ENCODE assay signal across 22 mouse cellular contexts in the genomic region with DNA sequence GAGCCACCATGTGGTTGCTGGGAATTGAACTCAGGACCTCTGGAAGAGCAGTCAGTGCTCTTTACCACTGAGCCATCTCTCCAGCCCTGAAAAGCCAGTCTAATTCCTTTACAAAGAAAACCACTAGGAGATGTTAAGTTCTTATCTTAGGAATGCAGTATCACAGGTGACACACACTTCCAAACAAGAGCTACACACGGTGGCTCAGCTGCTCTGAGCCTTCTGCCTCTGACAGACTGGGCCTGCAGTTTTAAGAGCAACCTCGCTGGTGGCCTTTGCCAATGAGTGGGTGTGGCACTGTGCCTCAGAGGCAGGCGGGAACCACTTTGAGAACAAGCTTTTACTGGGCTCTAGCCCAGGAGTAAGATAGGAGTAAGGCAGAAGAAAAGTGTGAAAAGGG. TPM values are rescaled to one million over a fixed set of nuclear protein-coding genes. Genes with fewer than 3 reads are reported as not detected.
A peak's percentile ranks its signal among the peaks of the same experiment; 100 is the strongest.
DNase-seq lines count a peak whose midpoint lies in the region; TF ChIP-seq lines count a peak whose summit lies in the region.
"Had no signal": no experiment of that assay in that cellular context is flagged by ENCODE, and none has a peak within 500 bp of the region (broad histone marks: within the 10 kb centered on the region; RNA-seq: fewer than 3 reads in every experiment).

No protein-coding gene starts in this region.

- H3K79me2 ChIP-seq in myocyte (ENCODE audit: control insufficient read depth, insufficient read depth) = no peaks in the 10 kb centered on the region

- intact Hi-C loops in gastrocnemius, postnatal 14 days (cut with DNase I; ENCODE audit: low total_unique reads) = no loop called here

- no peak overlapping the region for H3ac ChIP-seq in myocyte (ENCODE audit: control insufficient read depth, insufficient read length)

- no peak for TF ChIP-seq POLR2A in myocyte (IDR thresholded peaks at IDR 0.05; ENCODE audit: insufficient read length, low read depth)

- DNase-seq in heart, postnatal 4 days = peak; percentile 21
- no peak for DNase-seq in heart, adult 18-20 months
- peak; percentile 18 for DNase-seq in lung, postnatal 36 days
- DNase-seq in lung, postnatal 14 days = no peak
- peak; percentile 43 for DNase-seq in adipocyte (ENCODE audit: low spot score)
- DNase-seq in gastrocnemius, postnatal 14 days = no peak
- DNase-seq: adrenal gland, postnatal 14 days; cerebellum, adult 11-12 months; cerebellum, adult 9-10 months; cerebellum, postnatal 25 days; gastrocnemius, postnatal 10 days had no signal

- H3K4me3 ChIP-seq in myocyte = no peak overlapping the region
- H3K4me3 ChIP-seq: embryonic facial prominence, embryonic 13.5 days; forebrain, embryonic 10.5 days; heart, embryonic 13.5 days; intestine, embryonic 15.5 days had no signal

- H3K36me3 ChIP-seq in myocyte (ENCODE audit: control insufficient read depth, insufficient read depth) = no peaks in the 10 kb centered on the region
- H3K36me3 ChIP-seq: embryonic facial prominence, embryonic 13.5 days; forebrain, embryonic 10.5 days; heart, embryonic 13.5 days; intestine, embryonic 15.5 days had no signal

- H3K4me2 ChIP-seq in myocyte (ENCODE audit: low read depth) = no peak overlapping the region
- H3K4me2 ChIP-seq: embryonic facial prominence, embryonic 13.5 days; heart, embryonic 13.5 days; hindbrain, embryonic 14.5 days; intestine, embryonic 15.5 days had no signal

- H3K27me3 ChIP-seq in myocyte (ENCODE audit: control insufficient read depth, insufficient read depth, insufficient read length) = peaks cover 6% of the 10 kb centered on the region
- H3K27me3 ChIP-seq: embryonic facial prominence, embryonic 13.5 days; heart, embryonic 13.5 days; intestine, embryonic 15.5 days had no signal

TF ChIP-seq in myocyte, 11 proteins besides CTCF, POLR2A, EP300 and RAD21:
- TF ChIP-seq CEBPB (IDR thresholded peaks at IDR 0.05; ENCODE audit: insufficient read depth, poor library complexity, severe bottlenecking) = no peak
- TF ChIP-seq MAX (IDR thresholded peaks at IDR 0.05; ENCODE audit: low read depth) = no peak
- peak in 1 of 3 experiments; percentile 47 for TF ChIP-seq MYOG (IDR thresholded peaks at IDR 0.05; ENCODE audit: control insufficient read depth in 1 of 3, insufficient read depth in 1 of 3, insufficient read length in 2 of 3, low read depth in 2 of 3)
- TF ChIP-seq MYOD1 (IDR thresholded peaks at IDR 0.05; ENCODE audit: control insufficient read depth in 1 of 3, insufficient read length in 2 of 3, low read depth in 2 of 3) = peak in 2 of 3 experiments; percentile 66 to 71
- no peak for TF ChIP-seq E2F4 (IDR thresholded peaks at IDR 0.05; ENCODE audit: insufficient read depth)

RNA-seq across cellular contexts. Expression of gene Pla2g4f, which starts 9.9 kb away (rescaled TPM):
- not detected for total RNA-seq in heart, postnatal 4 days (2021)
- total RNA-seq in heart, adult 18-20 months (2021) = under 1 TPM in 1 of 2 experiments, not detected in 1; 0.10 TPM
- 0.05 TPM for polyA plus RNA-seq in myocyte (2012; fragmentation: generic; extraction: Trizol)
- not detected for total RNA-seq in gastrocnemius, postnatal 14 days (2021)
- total RNA-seq: adrenal gland, adult 18-20 months; adrenal gland, postnatal 14 days; gastrocnemius, postnatal 10 days; hematopoietic stem cell, adult 5-6 weeks had no signal
- polyA plus RNA-seq: forebrain, embryonic 10.5 days; forebrain, embryonic 14.5 days; hindbrain, embryonic 14.5 days had no signal

RNA-seq across cellular contexts. Expression of gene Pla2g4d, which starts 15.1 kb away (rescaled TPM):
- total RNA-seq in heart, postnatal 4 days (2021) = not detected
- not detected for total RNA-seq in heart, adult 18-20 months (2021)
- not detected for polyA plus RNA-seq in myocyte (2012; fragmentation: generic; extraction: Trizol)
- total RNA-seq in gastrocnemius, postnatal 14 days (2021) = not detected
- total RNA-seq: adrenal gland, postnatal 14 days; ES-E14; gastrocnemius, postnatal 10 days; hematopoietic stem cell, adult 5-6 weeks had no signal
- polyA plus RNA-seq: embryonic facial prominence, embryonic 13.5 days; forebrain, embryonic 14.5 days; heart, embryonic 13.5 days; heart, postnatal 0 days; hindbrain, embryonic 14.5 days; intestine, embryonic 15.5 days had no signal

RNA-seq across cellular contexts. Expression of gene Vps39, which starts 48.8 kb away (rescaled TPM):
- 10 to 100 TPM; 27.6 to 37.7 TPM for total RNA-seq in heart, postnatal 4 days (2021)
- 10 to 100 TPM; 34.4 to 35.4 TPM for total RNA-seq in heart, adult 18-20 months (2021)
- polyA plus RNA-seq in myocyte (2012; fragmentation: generic; extraction: Trizol) = 34.0 TPM
- 10 to 100 TPM; 17.7 to 18.2 TPM for total RNA-seq in gastrocnemius, postnatal 14 days (2021)

RNA-seq across cellular contexts. Expression of gene Pla2g4e, which starts 59.0 kb away (rescaled TPM):
- total RNA-seq in heart, postnatal 4 days (2021) = 1 to 10 TPM; 3.0 to 3.8 TPM
- total RNA-seq in heart, adult 18-20 months (2021) = 1 to 10 TPM; 2.9 to 3.4 TPM
- 0.05 TPM for polyA plus RNA-seq in myocyte (2012; fragmentation: generic; extraction: Trizol)
- total RNA-seq in gastrocnemius, postnatal 14 days (2021) = 10 to 100 TPM; 31.0 to 35.1 TPM
- total RNA-seq: hematopoietic stem cell, adult 5-6 weeks had no signal

Comparison
In these comparisons a context has a peak if more than half of its experiments do, and no peak if none do; other contexts are left out.
1. DNase-seq: peak in heart, postnatal 4 days (single experiment), lung, postnatal 36 days (single experiment) and adipocyte (single experiment); none in heart, adult 18-20 months (0 of 2), lung, postnatal 14 days (single experiment) and gastrocnemius, postnatal 14 days (single experiment).